Mouse (Mus musculus): Measurements from ENCODE around the gene Tor2a. TPM values are rescaled to one million over a fixed set of nuclear protein-coding genes. Genes with fewer than 3 reads are reported as not detected.

Gene Tor2a
- total and polyA plus RNA-seq, 3 experiments: 54.7 to 62.2 TPM; not detected in 1

DNA sequence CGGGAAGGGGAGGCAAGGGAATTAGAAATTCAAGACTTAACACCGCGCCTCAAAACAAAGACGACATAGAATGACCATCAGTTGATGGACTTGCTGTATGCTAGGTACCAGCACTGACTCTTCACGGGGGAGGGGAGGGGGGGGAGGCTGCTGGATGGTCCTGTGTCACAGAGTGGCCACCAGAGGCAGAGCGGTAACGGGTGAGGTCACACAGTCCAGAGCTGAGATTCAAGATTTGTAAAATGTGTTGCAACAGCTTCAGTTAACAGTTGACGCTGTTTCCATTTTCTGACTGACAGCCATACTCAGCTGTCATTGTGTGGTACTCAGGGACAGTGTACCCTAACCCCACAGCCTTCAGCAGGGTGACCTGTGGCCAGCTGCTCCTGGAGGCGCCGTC, 4.9 kb upstream of the Tor2a start:
- Histone ChIP-seq H3K9me3 (replicated peaks; ENCODE audit: insufficient read depth, low read length) (no peaks in the 10 kb centered on the region), H3K9ac (ENCODE audit: control insufficient read depth, low read depth, low read length, poor library complexity, severe bottlenecking) (no peak overlapping the region), H3K4me3 (ENCODE audit: control insufficient read depth in 1 of 2, insufficient read depth in 1 of 2, low read depth in 2 of 2, low read length in 2 of 2) (no peak overlapping the region), H3K4me1 (ENCODE audit: control insufficient read depth in 1 of 2, insufficient read depth in 2 of 2, low read length in 2 of 2) (no peaks in the 10 kb centered on the region), H3K36me3 (ENCODE audit: control insufficient read depth in 1 of 2, insufficient read depth in 2 of 2, low read length in 2 of 2) (peaks cover 0 to 2% of the 10 kb centered on the region in 2 experiments; a peak in 1 of 4 replicates), H3K79me2 (ENCODE audit: control insufficient read depth, insufficient read depth, low read length, poor library complexity) (no peaks in the 10 kb centered on the region; the same call in 1 of the 2 replicates), H3K27ac (ENCODE audit: control insufficient read depth, low read depth, low read length) (no peak overlapping the region), H3K27me3 (ENCODE audit: control insufficient read depth in 1 of 2, insufficient read depth in 2 of 2, low read length in 2 of 2) (no peaks in the 10 kb centered on the region)
- TF ChIP-seq USF2 (IDR thresholded peaks at IDR 0.05; ENCODE audit: borderline replicate concordance in 1 of 2, insufficient read depth in 1 of 2, low read depth in 1 of 2, low read length in 2 of 2) (no peak), KAT2A (conservative IDR thresholded peaks at IDR 0.05; ENCODE audit: low read depth, low read length) (no peak), CHD1 (IDR thresholded peaks at IDR 0.05; ENCODE audit: low read depth, low read length) (no peak)
- DNase-seq (ENCODE audit: low read depth, low spot score): no peak

DNA sequence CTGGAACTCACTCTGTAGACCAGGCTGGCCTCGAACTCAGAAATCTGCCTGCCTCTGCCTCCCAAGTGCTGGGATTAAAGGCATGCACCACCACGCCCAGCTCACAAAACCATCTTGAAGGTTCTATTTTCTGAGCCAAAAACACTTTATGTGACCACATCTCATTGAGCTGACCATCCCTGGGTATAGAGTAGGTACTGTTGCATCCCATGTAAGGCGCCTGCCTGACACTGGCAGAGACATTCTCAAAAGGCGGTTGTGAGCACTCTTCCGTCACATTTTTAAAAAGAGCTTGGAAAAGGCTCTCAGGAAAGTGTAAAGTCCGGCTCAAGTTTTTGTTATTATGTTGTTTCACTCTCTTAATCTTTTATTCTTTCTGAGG, 369 bp upstream of the Tor2a start:
- H3K79me2 ChIP-seq (ENCODE audit: control insufficient read depth, insufficient read depth, low read length, poor library complexity): peaks cover 2% of the 10 kb centered on the region; the same call in 1 of the 2 replicates
- H3K4me1 ChIP-seq (ENCODE audit: control insufficient read depth in 1 of 2, insufficient read depth in 2 of 2, low read length in 2 of 2): no peaks in the 10 kb centered on the region; a peak in 1 of 4 replicates
- no peak overlapping the region for H3K9ac ChIP-seq (ENCODE audit: control insufficient read depth, low read depth, low read length, poor library complexity, severe bottlenecking)
- H3K4me3 ChIP-seq (ENCODE audit: control insufficient read depth in 1 of 2, insufficient read depth in 1 of 2, low read depth in 2 of 2, low read length in 2 of 2): no peak overlapping the region
- no peaks in the 10 kb centered on the region for H3K27me3 ChIP-seq (ENCODE audit: control insufficient read depth in 1 of 2, insufficient read depth in 2 of 2, low read length in 2 of 2)
- no peak for TF ChIP-seq USF1 (IDR thresholded peaks at IDR 0.05; ENCODE audit: low read depth, low read length)
- TF ChIP-seq BHLHE40 (IDR thresholded peaks at IDR 0.05; ENCODE audit: borderline replicate concordance, low read depth, low read length): no peak
- no peak for TF ChIP-seq POLR2AphosphoS5 (IDR thresholded peaks at IDR 0.05; ENCODE audit: borderline replicate concordance, low read depth, low read length)
- no peak for TF ChIP-seq MEF2A (IDR thresholded peaks at IDR 0.05; ENCODE audit: extremely low read depth, insufficient replicate concordance, low read depth, low read length, poor library complexity, severe bottlenecking)
- TF ChIP-seq MYB (IDR thresholded peaks at IDR 0.05; ENCODE audit: low read depth, low read length): no peak
- TF ChIP-seq EP300 (IDR thresholded peaks at IDR 0.05; ENCODE audit: low read depth in 1 of 2, low read length in 2 of 2): no peak
- TF ChIP-seq ZNF384 (IDR thresholded peaks at IDR 0.05; ENCODE audit: low read depth, low read length): no peak
- no peak for TF ChIP-seq POLR2AphosphoS2 (IDR thresholded peaks at IDR 0.05; ENCODE audit: low read length)
- no peak for TF ChIP-seq UBTF (IDR thresholded peaks at IDR 0.05; ENCODE audit: borderline replicate concordance, insufficient read depth, low read depth, low read length)
- TF ChIP-seq HCFC1 (IDR thresholded peaks at IDR 0.05; ENCODE audit: low read depth, low read length): no peak
- no peak for TF ChIP-seq ELF1 (IDR thresholded peaks at IDR 0.05; ENCODE audit: low read depth, low read length)
- TF ChIP-seq MAX (IDR thresholded peaks at IDR 0.05; ENCODE audit: low read length): no peak
- no peak for TF ChIP-seq MAFK (IDR thresholded peaks at IDR 0.05; ENCODE audit: borderline replicate concordance, low read depth, low read length)
- TF ChIP-seq SIN3A (IDR thresholded peaks at IDR 0.05; ENCODE audit: low read length): no peak
- no peak for TF ChIP-seq CHD1 (IDR thresholded peaks at IDR 0.05; ENCODE audit: low read depth, low read length)
- TF ChIP-seq CHD2 (IDR thresholded peaks at IDR 0.05; ENCODE audit: low read length): no peak
- H3K27ac ChIP-seq (ENCODE audit: control insufficient read depth, low read depth, low read length): no peak overlapping the region
- peaks cover 0 to 4% of the 10 kb centered on the region in 2 experiments; a peak in 2 of 4 replicates for H3K36me3 ChIP-seq (ENCODE audit: control insufficient read depth in 1 of 2, insufficient read depth in 2 of 2, low read length in 2 of 2)
- DNase-seq (ENCODE audit: low read depth, low spot score): no peak
- no peaks in the 10 kb centered on the region for H3K9me3 ChIP-seq (replicated peaks; ENCODE audit: insufficient read depth, low read length)
